Mouse (Mus musculus) heart, adult 2 months (tissue): ENCODE measurements at regions not wholly inside any gene's neighbourhood (a gene's known extent, or its start where the extent isn't known, plus 50 kb on each side); places are given as distances from the start of the nearest gene placed in this dataset.

Experiments
- DNase-seq, 2 experiments: peaks; one replicate each; pipeline ENCODE4 v3.0.0; 2021
- H3K27ac ChIP-seq: fragments of 200-600 bp; 2 replicates; pipeline ENCODE4 v1.8.1; 2022
- H3K27me3 ChIP-seq: fragments of 200-500 bp; 2 replicates; pipeline ENCODE4 v1.6.1; 2012; ENCODE audit warnings: mild to moderate bottlenecking, low read length, inconsistent platforms, mixed read lengths; ENCODE audit not compliant: control insufficient read depth, insufficient read depth
- H3K36me3 ChIP-seq: fragments of 200-500 bp; 2 replicates; pipeline ENCODE4 v1.6.1; 2012; ENCODE audit warnings: low read length, inconsistent platforms; ENCODE audit not compliant: control insufficient read depth, insufficient read depth
- H3K4me1 ChIP-seq: fragments of 200-500 bp; 2 replicates; pipeline ENCODE4 v1.6.1; 2011; ENCODE audit warnings: low read length; ENCODE audit not compliant: control insufficient read depth, insufficient read depth
- H3K4me3 ChIP-seq: fragments of 200-600 bp; 2 replicates; pipeline ENCODE4 v1.8.1; 2022
- H3K79me2 ChIP-seq: fragments of 200-500 bp; replicated peaks from 2 replicates; pipeline ENCODE4 v1.6.1; 2012; ENCODE audit warnings: mild to moderate bottlenecking, inconsistent platforms, low read length, moderate library complexity, mixed read lengths; ENCODE audit not compliant: control insufficient read depth, insufficient read depth
- H3K9ac ChIP-seq: fragments of 200-500 bp; 2 replicates; pipeline ENCODE4 v1.6.1; 2012; ENCODE audit warnings: low read depth, mild to moderate bottlenecking, control low read depth, inconsistent platforms, low read length, mixed read lengths
- CTCF ChIP-seq: fragments of 200-600 bp; IDR thresholded peaks from 2 replicates; pipeline ENCODE4 v1.8.1; 2022; ENCODE audit warnings: antibody characterized with exemption, mild to moderate bottlenecking, moderate library complexity
- EP300 ChIP-seq: fragments of 200-500 bp; IDR thresholded peaks from 2 replicates; pipeline ENCODE4 v1.6.1; 2011; ENCODE audit warnings: low read depth, low read length, control low read depth; ENCODE audit not compliant: insufficient read depth
- POLR2A ChIP-seq: fragments of 200-500 bp; IDR thresholded peaks from 2 replicates; pipeline ENCODE4 v1.6.1; 2011; ENCODE audit warnings: mild to moderate bottlenecking, low read depth, low read length, control low read depth; ENCODE audit not compliant: insufficient read depth
- WGBS: fragments of 180-500 bp; shearing (Covaris S2); methylation state at CpG from one replicate; pipeline ENCODE4 v1.1.7; 2018; 5-methylcytosine and 5-hydroxymethylcytosine counted together
- intact Hi-C: fragments of 180-260 bp; cut with DNase I; formaldehyde crosslinking; loops from one replicate; pipeline ENCODE4 v1.15.1; 2025

DNA sequence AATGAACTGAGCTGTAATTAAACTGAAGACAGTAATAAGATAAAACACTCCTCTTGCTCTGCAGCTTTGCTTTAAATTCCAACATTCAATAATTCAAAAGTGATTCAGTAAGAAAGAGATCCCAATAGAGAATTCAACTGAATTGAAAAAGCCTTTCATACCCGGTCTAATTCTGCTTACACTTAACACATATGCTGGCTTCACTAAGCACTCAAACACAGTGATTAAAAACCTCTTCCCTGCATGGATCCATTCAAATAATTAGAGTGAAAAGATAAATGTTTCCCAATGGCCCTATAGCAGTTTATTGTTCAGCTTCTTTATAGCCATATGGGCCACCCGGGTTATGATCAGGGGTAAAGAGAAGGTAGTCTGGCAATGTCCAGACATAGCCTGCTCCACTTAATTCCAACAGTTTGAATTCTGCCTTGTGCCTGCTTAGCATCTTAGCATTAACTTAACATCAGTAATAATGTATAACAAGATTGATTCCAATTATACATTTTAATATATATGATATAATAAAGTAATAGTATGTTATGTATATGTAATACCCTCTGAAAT lies 659.9 kb upstream of the Kcnd2 start:
- no peaks in the 10 kb centered on the region for H3K4me1 ChIP-seq
- no peaks in the 10 kb centered on the region for H3K79me2 ChIP-seq
- TF ChIP-seq CTCF (no peak), EP300 (no peak), POLR2A (no peak)
- no peak overlapping the region for H3K9ac ChIP-seq
- no peaks in the 10 kb centered on the region for H3K36me3 ChIP-seq
- DNase-seq, result no peak
- H3K27ac ChIP-seq, result no peak overlapping the region
- WGBS, result 88% methylated on average over 2 of the region's 2 CpGs
- intact Hi-C loops, result no loop called here
- no peaks in the 10 kb centered on the region for H3K27me3 ChIP-seq
- H3K4me3 ChIP-seq, result no peak overlapping the region

GRCm38 (mm10) chr6:20572621-20573020 lies 642.7 kb upstream of the Kcnd2 start:
- WGBS, result 65% methylated on average over 2 of the region's 2 CpGs
- Histone ChIP-seq H3K9ac (no peak overlapping the region), H3K4me1 (no peaks in the 10 kb centered on the region), H3K27me3 (no peaks in the 10 kb centered on the region), H3K27ac (no peak overlapping the region), H3K4me3 (no peak overlapping the region), H3K36me3 (no peaks in the 10 kb centered on the region), H3K79me2 (no peaks in the 10 kb centered on the region)
- intact Hi-C loops, result no loop called here
- no peak for DNase-seq
- no peak for TF ChIP-seq EP300
- TF ChIP-seq POLR2A, result no peak
- TF ChIP-seq CTCF, result no peak

- intact Hi-C loops, result no loop called here
- no peak overlapping the region for H3K4me3 ChIP-seq
- 68% methylated on average over 3 of the region's 3 CpGs for WGBS
- no peaks in the 10 kb centered on the region for H3K27me3 ChIP-seq
- H3K27ac ChIP-seq, result no peak overlapping the region
- no peaks in the 10 kb centered on the region for H3K4me1 ChIP-seq
- H3K9ac ChIP-seq, result no peak overlapping the region
- DNase-seq, result no peak
- H3K79me2 ChIP-seq, result no peaks in the 10 kb centered on the region
- no peaks in the 10 kb centered on the region for H3K36me3 ChIP-seq
- TF ChIP-seq EP300 (no peak), POLR2A (no peak), CTCF (no peak)
Observed at GRCm38 (mm10) chr6:20574734-20575133, 640.6 kb upstream of the Kcnd2 start.

- TF ChIP-seq POLR2A, result no peak
- TF ChIP-seq EP300, result no peak
- no peak for TF ChIP-seq CTCF
- Histone ChIP-seq H3K36me3 (no peaks in the 10 kb centered on the region), H3K79me2 (no peaks in the 10 kb centered on the region), H3K27ac (no peak overlapping the region), H3K4me1 (no peaks in the 10 kb centered on the region), H3K4me3 (no peak overlapping the region), H3K27me3 (no peaks in the 10 kb centered on the region), H3K9ac (no peak overlapping the region)
- DNase-seq, result no peak
- intact Hi-C loops, result no loop called here
- WGBS, result 94% methylated on average over 1 of the region's 1 CpGs
Observed at GRCm38 (mm10) chr6:20598783-20599182, 616.5 kb upstream of the Kcnd2 start.

- Histone ChIP-seq H3K27ac (no peak overlapping the region), H3K4me1 (no peaks in the 10 kb centered on the region), H3K36me3 (no peaks in the 10 kb centered on the region), H3K27me3 (no peaks in the 10 kb centered on the region), H3K9ac (no peak overlapping the region), H3K79me2 (no peaks in the 10 kb centered on the region), H3K4me3 (no peak overlapping the region)
- WGBS, result 72% methylated on average over 2 of the region's 2 CpGs
- intact Hi-C loops, result no loop called here
- no peak for DNase-seq
- TF ChIP-seq EP300 (no peak), POLR2A (no peak), CTCF (no peak)
Observed at GRCm38 (mm10) chr6:20604170-20604569, 611.1 kb upstream of the Kcnd2 start.

GRCm38 (mm10) chr6:20620476-20620875 lies 594.8 kb upstream of the Kcnd2 start:
- DNase-seq, result no peak
- 31% methylated on average over 1 of the region's 1 CpGs for WGBS
- Histone ChIP-seq H3K4me1 (no peaks in the 10 kb centered on the region), H3K4me3 (no peak overlapping the region), H3K27me3 (no peaks in the 10 kb centered on the region), H3K27ac (no peak overlapping the region), H3K36me3 (no peaks in the 10 kb centered on the region), H3K79me2 (no peaks in the 10 kb centered on the region), H3K9ac (no peak overlapping the region)
- TF ChIP-seq EP300, result no peak
- TF ChIP-seq CTCF, result no peak
- TF ChIP-seq POLR2A, result no peak
- intact Hi-C loops, result no loop called here
